Mouse (Mus musculus): ENCODE measurements around the gene Stoml2.
"Not testable (repeated sequence)": the region's sequence is repeated elsewhere in the genome, so short reads cannot be mapped to it uniquely, and the experiment has no call there.

Stoml2 gene

GRCm38 (mm10) chr4:43001272-43001671, 30.2 kb downstream of the Stoml2 start:
- DNase-seq, result no peak

- DNase-seq, result peak; percentile 99
Measured at GRCm38 (mm10) chr4:43000141-43000986, 31.1 kb downstream of the Stoml2 start, which contains the start of gene Vcp. Gene Vcp (minus strand): TSS chr4:43000507.

- peak; percentile 78 to 84 for DNase-seq
Measured at GRCm38 (mm10) chr4:42999451-43000140, 31.9 kb downstream of the Stoml2 start.

- DNase-seq, result no peak
Measured at GRCm38 (mm10) chr4:42998022-42998421, 33.5 kb downstream of the Stoml2 start.

GRCm38 (mm10) chr4:42988296-42988695, 43.2 kb downstream of the Stoml2 start:
- no peak for DNase-seq

GRCm38 (mm10) chr4:42980467-42980866, 51.0 kb downstream of the Stoml2 start:
- DNase-seq, result not testable (repeated sequence)

- DNase-seq, result no peak
Measured at GRCm38 (mm10) chr4:42978062-42978461, 53.4 kb downstream of the Stoml2 start.
